Mouse (Mus musculus): ENCODE measurements around the gene Proz. TPM values are rescaled to one million over a fixed set of nuclear protein-coding genes. Genes with fewer than 3 reads are reported as not detected.

Gene Proz
- 0.59 and 0.67 TPM in 2 replicates for polyA plus RNA-seq (2015; fragmentation: Nextera tagmentation; extraction: Ambion mirVana)

DNA sequence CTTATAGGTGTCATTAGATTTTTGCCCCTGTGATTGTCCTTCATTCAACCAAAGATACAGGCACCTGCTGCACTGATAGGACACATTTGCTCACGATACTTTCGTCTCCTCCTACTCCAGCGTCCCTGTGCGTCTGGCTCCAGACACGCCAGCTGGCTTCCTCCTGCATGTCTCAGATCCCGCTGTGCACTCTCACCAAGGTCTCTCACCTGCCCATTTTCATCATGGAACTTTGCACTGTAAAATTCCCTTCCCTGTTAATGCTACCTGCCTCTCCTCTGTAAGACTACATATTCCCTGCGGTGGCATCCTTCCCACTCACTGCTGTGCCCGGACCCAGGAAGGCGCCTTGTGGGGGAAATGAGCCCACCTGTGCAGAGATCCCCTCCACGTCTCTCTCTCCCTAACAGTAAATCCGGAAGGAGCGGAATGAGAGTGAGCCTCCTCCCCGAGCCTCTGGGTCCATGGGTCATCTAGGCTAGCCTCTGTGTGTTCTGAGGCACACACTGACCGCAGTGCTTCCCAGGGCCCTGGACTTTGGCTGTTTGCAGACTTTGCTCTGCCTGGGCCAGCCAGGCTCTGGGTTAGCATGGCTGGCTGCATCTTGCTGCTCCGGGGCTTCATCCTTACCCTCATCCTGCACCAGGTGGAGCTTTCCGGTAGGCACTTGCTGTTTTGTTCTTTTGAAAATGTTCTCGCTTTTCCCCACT is at the start of gene Proz:
TSS of gene Proz (plus strand) at position 474 of the 710 bp plus-strand sequence.
- Histone ChIP-seq H3K36me3 (no peaks in the 10 kb centered on the region), H3K9me3 (replicated peaks) (no peaks in the 10 kb centered on the region), H3K27me3 (replicated peaks) (no peaks in the 10 kb centered on the region), H3K27ac (replicated peaks) (no peak within 1 kb of the TSS), H3K4me3 (replicated peaks) (no peak within 1 kb of the TSS), H3K4me1 (no peaks in the 10 kb centered on the region), H3K4me2 (no peak within 1 kb of the TSS), H3K9ac (replicated peaks) (no peak within 1 kb of the TSS)
- 86% methylated on average over 17 of the region's 17 CpGs for WGBS
- no peak for ATAC-seq (ENCODE audit: low FRiP score)

DNA sequence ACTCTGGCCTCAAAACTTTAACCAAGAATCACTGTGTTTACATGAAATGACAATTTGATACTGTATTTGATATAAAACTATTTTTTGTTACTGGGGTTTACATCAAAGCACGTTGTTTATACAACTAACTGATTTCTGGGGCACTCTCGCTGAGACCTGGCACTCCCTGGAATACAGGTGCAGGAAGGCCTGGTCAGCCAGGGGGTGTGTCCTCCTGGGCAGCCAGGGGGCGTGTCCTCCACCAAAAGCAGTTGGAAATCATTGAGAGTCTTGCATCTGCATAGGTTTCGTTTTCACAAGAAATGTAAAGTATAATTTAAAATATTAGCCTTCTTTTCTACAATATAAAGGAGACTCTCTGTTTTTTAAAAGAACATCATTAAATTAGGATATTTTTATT is 41.2 kb upstream of the Proz start:
- ATAC-seq (ENCODE audit: low FRiP score) = no peak
- no peak overlapping the region for H3K4me2 ChIP-seq
- no peaks in the 10 kb centered on the region for H3K9me3 ChIP-seq (replicated peaks)
- no peaks in the 10 kb centered on the region for H3K27me3 ChIP-seq (replicated peaks)
- no peaks in the 10 kb centered on the region for H3K4me1 ChIP-seq
- H3K27ac ChIP-seq (replicated peaks) = no peak overlapping the region
- peaks cover 68% of the 10 kb centered on the region for H3K36me3 ChIP-seq
- 71% methylated on average over 4 of the region's 4 CpGs for WGBS
- no peak overlapping the region for H3K9ac ChIP-seq (replicated peaks)
- H3K4me3 ChIP-seq (replicated peaks) = no peak overlapping the region

DNA sequence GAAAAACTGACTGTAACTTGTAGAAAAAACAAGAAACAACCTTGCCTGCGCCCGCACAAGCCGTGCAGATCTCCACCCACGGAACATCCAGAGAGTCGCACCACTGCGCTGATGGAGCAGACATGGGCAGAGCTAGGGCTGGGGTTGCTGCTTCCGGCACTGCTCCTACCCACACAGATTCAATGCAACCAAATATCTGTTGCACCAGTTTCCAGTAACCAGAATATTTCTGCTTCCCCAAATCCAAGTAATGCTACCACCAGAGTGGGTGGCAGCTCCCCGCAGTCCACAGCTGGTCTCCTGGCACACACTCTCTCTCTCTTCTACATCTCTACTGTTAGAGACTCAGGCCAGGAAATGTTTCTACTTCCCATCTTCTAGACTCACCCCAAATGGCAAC is 38.9 kb upstream of the Proz start:
- 96% methylated on average over 8 of the region's 8 CpGs for WGBS
- Histone ChIP-seq H3K4me1 (no peaks in the 10 kb centered on the region), H3K27me3 (replicated peaks) (no peaks in the 10 kb centered on the region), H3K4me2 (no peak overlapping the region), H3K9ac (replicated peaks) (no peak overlapping the region), H3K4me3 (replicated peaks) (no peak overlapping the region), H3K36me3 (peaks cover 45% of the 10 kb centered on the region), H3K9me3 (replicated peaks) (no peaks in the 10 kb centered on the region), H3K27ac (replicated peaks) (no peak overlapping the region)
- no peak for ATAC-seq (ENCODE audit: low FRiP score)

DNA sequence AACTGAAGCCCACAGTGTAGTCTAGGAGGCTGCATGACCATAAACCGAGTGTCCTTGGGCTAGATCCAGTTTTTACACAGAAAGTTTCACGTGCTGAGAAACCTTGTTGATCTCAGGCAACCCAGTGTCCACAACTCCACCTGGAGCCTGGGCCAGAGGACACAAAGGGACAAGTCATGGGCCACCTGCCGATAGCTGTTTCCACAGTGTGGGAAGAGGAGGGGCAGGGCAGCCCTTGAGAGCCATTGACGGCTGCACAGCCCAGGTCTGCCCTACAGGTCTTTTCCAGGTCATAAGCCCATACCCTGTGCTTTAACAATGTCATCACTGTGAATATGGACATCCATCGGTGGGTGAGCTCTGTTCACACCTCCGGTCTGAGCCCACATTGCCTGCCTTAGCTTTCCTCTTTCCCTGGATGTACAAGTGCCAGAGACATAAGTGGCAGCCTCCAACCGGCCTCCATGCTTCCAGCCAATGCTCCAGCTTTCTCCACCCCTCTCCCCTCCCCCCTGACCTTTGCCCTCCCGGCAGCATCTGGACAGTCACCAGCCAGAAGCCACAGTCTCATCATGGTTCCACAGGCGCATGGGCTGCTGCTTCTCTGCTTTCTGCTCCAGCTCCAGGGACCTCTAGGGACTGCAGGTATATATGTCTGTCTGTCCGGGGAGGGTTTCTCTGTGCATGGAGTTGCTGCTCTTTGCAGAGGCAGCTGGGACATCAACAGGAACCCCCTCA is 35.1 kb upstream of the Proz start, which contains the start of gene F7:
TSS of gene F7 (plus strand) at position 548 of the 738 bp plus-strand sequence.
- no peaks in the 10 kb centered on the region for H3K9me3 ChIP-seq (replicated peaks)
- no peaks in the 10 kb centered on the region for H3K4me1 ChIP-seq
- no peak within 1 kb of the TSS for H3K4me3 ChIP-seq (replicated peaks)
- 67% methylated on average over 10 of the region's 10 CpGs for WGBS
- ATAC-seq (ENCODE audit: low FRiP score) = no peak
- no peak within 1 kb of the TSS for H3K4me2 ChIP-seq
- H3K9ac ChIP-seq (replicated peaks) = no peak within 1 kb of the TSS
- H3K27me3 ChIP-seq (replicated peaks) = no peaks in the 10 kb centered on the region
- no peak within 1 kb of the TSS for H3K27ac ChIP-seq (replicated peaks)
- H3K36me3 ChIP-seq = peaks cover 10% of the 10 kb centered on the region

DNA sequence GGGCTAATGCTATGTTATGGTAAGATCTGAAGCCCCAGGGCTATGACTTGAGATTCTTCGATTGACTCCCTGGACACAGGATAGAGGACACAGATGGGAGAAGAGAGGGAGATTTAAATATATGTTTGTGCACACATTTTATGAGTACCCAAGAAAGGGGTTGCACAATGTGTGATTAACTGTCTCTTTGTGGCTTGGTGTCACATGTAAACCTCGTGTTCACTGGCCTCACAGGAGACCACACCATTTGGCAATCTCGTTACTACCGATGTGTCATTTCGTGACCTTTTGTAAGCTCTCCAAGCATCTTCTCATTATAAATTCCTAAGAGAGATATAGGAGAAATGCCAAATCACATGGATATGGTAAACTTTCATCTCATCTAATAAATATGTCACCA is 33.1 kb upstream of the Proz start:
- no peaks in the 10 kb centered on the region for H3K9me3 ChIP-seq (replicated peaks)

DNA sequence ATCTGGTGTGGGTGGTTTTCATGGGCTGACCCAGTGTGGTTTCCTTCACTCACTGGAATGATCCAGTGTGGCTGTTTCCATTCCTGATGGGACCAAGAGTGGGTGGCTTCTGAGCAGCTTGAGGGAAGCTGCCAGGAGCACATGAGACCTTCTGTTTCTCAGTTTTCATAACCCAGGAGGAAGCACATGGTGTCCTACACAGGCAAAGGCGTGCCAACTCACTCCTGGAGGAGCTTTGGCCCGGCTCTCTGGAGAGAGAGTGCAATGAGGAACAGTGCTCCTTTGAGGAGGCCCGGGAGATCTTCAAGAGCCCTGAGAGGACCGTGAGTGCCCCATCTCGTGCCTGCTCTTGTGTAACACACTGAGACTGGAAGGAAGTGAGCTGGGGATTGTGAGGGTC is 32.2 kb upstream of the Proz start:
- no peaks in the 10 kb centered on the region for H3K9me3 ChIP-seq (replicated peaks)
- ATAC-seq (ENCODE audit: low FRiP score) = no peak

More for the DNA sequence above, 33.1 kb upstream of the Proz start:
- Histone ChIP-seq H3K4me3 (replicated peaks) (no peak overlapping the region), H3K36me3 (no peaks in the 10 kb centered on the region), H3K4me2 (no peak overlapping the region), H3K9ac (replicated peaks) (no peak overlapping the region), H3K4me1 (no peaks in the 10 kb centered on the region), H3K27me3 (replicated peaks) (no peaks in the 10 kb centered on the region), H3K27ac (replicated peaks) (no peak overlapping the region)
- no peak for ATAC-seq (ENCODE audit: low FRiP score)
- whole genome bisulfite sequencing = 90% methylated on average over 5 of the region's 5 CpGs

DNA sequence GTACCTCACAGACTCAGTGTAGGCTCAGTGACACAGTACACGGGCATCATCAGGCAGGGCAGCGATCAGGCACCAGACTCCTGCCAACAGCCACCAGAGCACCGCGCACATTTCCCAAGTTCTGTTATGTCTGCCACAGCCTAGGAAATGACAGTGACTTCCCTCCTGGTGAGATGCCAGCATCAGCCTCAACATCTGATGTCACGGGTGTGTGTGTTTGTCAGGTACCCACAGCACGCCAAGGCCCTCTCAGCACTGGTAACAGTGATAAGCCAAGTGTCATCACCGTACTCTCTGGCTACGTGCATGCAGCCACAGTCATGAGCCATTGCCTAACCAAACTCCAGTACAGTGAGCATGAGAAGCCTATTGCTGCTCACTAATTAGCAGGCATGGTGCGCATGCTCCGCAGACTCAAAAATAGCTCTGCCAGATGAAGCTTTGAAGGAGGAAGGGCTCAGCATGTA is 24.3 kb upstream of the Proz start:
- 94% methylated on average over 10 of the region's 10 CpGs for WGBS
- no peak for ATAC-seq (ENCODE audit: low FRiP score)
- Histone ChIP-seq H3K9me3 (replicated peaks) (no peaks in the 10 kb centered on the region), H3K4me1 (no peaks in the 10 kb centered on the region), H3K27me3 (replicated peaks) (no peaks in the 10 kb centered on the region), H3K9ac (replicated peaks) (no peak overlapping the region), H3K36me3 (no peaks in the 10 kb centered on the region), H3K4me2 (no peak overlapping the region), H3K27ac (replicated peaks) (no peak overlapping the region), H3K4me3 (replicated peaks) (no peak overlapping the region)

More for the DNA sequence above, 32.2 kb upstream of the Proz start:
- Histone ChIP-seq H3K9ac (replicated peaks) (no peak overlapping the region), H3K36me3 (no peaks in the 10 kb centered on the region), H3K4me2 (no peak overlapping the region), H3K4me3 (replicated peaks) (no peak overlapping the region), H3K4me1 (no peaks in the 10 kb centered on the region), H3K27ac (replicated peaks) (no peak overlapping the region), H3K27me3 (replicated peaks) (no peaks in the 10 kb centered on the region)
- WGBS = 78% methylated on average over 5 of the region's 5 CpGs

DNA sequence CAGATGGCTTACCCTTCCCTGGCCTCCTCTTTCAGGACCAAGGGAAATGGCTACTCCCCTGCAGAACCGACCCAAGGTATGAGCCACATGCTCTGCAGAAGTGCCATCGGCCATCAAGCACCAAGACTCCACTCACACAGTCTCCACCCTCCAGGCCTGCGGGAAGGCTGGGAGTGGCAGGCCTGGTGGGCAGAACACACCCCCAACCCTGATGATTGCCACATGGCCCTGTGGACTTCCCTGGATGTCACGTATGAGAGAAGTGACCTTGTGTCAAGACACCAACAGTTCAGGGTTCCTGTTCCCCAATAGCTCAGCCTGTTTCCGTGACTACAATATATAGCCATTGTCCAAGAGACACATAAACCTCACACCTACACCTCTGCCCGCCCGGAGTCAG is 23.7 kb upstream of the Proz start, which contains the start of gene F10:
TSS of gene F10 (plus strand) at position 294 of the 400 bp plus-strand sequence.
- H3K9ac ChIP-seq (replicated peaks) = no peak within 1 kb of the TSS
- H3K4me2 ChIP-seq = no peak within 1 kb of the TSS
- no peaks in the 10 kb centered on the region for H3K9me3 ChIP-seq (replicated peaks)
- H3K27me3 ChIP-seq (replicated peaks) = no peaks in the 10 kb centered on the region
- ATAC-seq (ENCODE audit: low FRiP score) = no peak
- no peaks in the 10 kb centered on the region for H3K36me3 ChIP-seq
- H3K4me1 ChIP-seq = no peaks in the 10 kb centered on the region
- no peak within 1 kb of the TSS for H3K27ac ChIP-seq (replicated peaks)
- no peak within 1 kb of the TSS for H3K4me3 ChIP-seq (replicated peaks)
- 78% methylated on average over 7 of the region's 7 CpGs for WGBS

DNA sequence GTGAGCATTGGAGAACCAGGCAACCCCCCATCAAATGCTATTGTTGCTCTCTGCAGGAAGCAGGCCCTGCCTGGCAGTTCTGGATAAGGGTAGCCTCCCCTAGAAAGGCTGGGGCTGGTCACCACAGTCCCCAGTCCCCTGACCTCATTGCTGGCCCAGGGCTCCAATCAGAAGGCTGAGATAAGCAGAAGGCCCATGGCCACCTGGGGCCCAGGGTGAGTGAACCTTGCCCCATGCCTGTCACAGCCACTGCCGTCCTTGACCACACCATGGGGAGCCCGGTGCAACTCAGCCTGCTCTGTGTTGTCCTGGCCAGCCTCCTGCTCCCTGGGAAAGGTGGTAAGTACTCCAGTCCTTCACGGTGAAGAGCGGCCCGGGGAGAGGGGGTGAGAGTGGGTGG is 23.1 kb upstream of the Proz start:
- Histone ChIP-seq H3K27me3 (replicated peaks) (no peaks in the 10 kb centered on the region), H3K27ac (replicated peaks) (no peak overlapping the region), H3K4me3 (replicated peaks) (no peak overlapping the region), H3K4me1 (no peaks in the 10 kb centered on the region), H3K4me2 (no peak overlapping the region), H3K9me3 (replicated peaks) (no peaks in the 10 kb centered on the region), H3K9ac (replicated peaks) (no peak overlapping the region), H3K36me3 (no peaks in the 10 kb centered on the region)
- WGBS = 62% methylated on average over 5 of the region's 5 CpGs
- ATAC-seq (ENCODE audit: low FRiP score) = no peak

DNA sequence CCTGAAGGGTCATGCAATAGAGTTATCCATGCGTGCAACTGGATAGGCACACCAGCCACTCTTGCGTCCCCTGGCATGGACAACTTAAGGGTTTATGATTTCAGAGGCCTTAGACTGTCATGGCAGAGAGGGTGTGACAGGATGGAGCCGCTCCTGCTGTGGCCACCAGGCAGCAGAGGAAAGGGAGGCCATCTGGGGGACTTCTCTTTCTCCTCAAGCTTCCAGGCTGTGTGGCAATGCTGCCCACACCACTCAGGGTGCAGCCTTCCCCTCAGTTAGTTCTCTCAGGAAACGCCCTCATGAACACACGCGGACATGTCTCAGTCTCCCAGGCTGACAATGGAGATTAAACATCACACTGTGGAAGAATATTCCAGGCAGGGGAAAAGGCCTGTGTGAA is 21.7 kb upstream of the Proz start:
- Histone ChIP-seq H3K4me1 (no peaks in the 10 kb centered on the region), H3K4me2 (no peak overlapping the region), H3K9me3 (replicated peaks) (no peaks in the 10 kb centered on the region), H3K27ac (replicated peaks) (no peak overlapping the region), H3K27me3 (replicated peaks) (no peaks in the 10 kb centered on the region), H3K4me3 (replicated peaks) (no peak overlapping the region), H3K9ac (replicated peaks) (no peak overlapping the region), H3K36me3 (no peaks in the 10 kb centered on the region)
- ATAC-seq (ENCODE audit: low FRiP score) = no peak
- WGBS = 86% methylated on average over 6 of the region's 6 CpGs

DNA sequence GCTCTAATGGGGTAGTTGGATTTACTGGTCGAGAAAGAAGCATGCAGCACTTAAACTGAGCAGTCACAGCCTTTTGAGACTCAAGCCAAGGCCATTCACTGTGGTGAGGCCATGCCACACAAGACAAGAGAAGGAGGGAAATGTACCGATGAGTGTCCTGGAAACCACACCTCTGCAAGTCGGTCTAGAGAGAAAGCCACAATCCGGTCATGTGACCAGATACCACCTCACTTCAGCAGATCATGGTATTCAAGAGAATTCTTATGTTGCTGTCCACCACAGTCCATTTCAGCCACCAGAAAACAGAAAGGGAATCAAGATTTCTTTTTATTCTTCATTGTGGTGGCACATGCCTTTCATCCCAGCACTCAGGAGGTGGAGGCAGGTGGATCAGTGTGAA is 19.3 kb upstream of the Proz start:
- Histone ChIP-seq H3K4me3 (replicated peaks) (no peak overlapping the region), H3K27me3 (replicated peaks) (no peaks in the 10 kb centered on the region), H3K27ac (replicated peaks) (no peak overlapping the region), H3K4me1 (no peaks in the 10 kb centered on the region), H3K9me3 (replicated peaks) (no peaks in the 10 kb centered on the region), H3K36me3 (no peaks in the 10 kb centered on the region), H3K9ac (replicated peaks) (no peak overlapping the region), H3K4me2 (no peak overlapping the region)
- 87% methylated on average over 4 of the region's 4 CpGs for WGBS
- no peak for ATAC-seq (ENCODE audit: low FRiP score)

DNA sequence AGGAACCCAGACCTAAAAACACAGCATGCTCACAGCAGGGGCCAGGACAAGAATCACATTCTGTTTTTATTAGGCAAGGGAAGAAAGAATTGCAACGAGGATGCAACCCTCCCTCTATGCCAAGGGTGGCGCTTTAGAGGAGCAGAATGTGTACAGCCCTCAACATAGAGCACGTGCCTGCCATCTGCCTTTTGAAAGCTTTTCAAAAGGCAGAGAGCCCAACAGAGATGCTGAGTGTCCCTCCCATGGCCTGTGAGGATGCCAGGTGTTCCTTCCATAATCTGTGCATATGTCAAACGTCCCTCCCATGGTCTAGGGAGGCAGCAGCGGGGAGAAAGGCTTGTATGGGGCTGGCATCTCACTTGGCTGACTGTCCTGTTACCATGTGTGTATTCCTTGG is 13.1 kb upstream of the Proz start:
- H3K36me3 ChIP-seq = no peaks in the 10 kb centered on the region
- H3K4me1 ChIP-seq = no peaks in the 10 kb centered on the region
- H3K27ac ChIP-seq (replicated peaks) = no peak overlapping the region
- no peak overlapping the region for H3K9ac ChIP-seq (replicated peaks)
- H3K27me3 ChIP-seq (replicated peaks) = no peaks in the 10 kb centered on the region
- no peak overlapping the region for H3K4me3 ChIP-seq (replicated peaks)
- no peaks in the 10 kb centered on the region; the same call in 1 of the 2 replicates for H3K9me3 ChIP-seq (replicated peaks)
- no peak for ATAC-seq (ENCODE audit: low FRiP score)
- no peak overlapping the region for H3K4me2 ChIP-seq
- WGBS = 55% methylated on average over 5 of the region's 5 CpGs

Data from neural tube, embryonic 15.5 days (tissue).